25 mouse cellular contexts compared by ENCODE assay signal in the genomic region with DNA sequence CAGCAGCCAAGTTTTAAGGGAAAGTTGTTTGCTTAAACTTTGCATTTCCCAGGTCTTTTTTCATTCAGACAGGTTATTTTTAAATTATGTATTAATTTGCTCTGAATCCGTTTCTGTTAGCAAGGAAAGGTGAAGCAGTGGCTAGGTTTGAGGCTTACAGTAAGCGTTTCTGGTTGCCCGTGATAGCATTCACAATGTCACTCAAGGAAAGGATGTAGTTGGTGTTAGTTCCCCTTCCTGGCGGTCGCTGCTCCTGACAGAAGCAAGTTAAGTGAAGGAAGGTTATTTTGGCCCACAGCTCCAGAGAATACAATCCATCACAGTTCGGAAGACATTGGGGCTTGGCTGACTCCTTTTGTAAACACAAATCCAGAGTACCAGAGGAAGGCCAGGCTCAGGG.
DNase-seq lines count a peak whose midpoint lies in the region; ATAC-seq and TF ChIP-seq lines count a peak whose summit lies in the region.
"Had no signal": no experiment of that assay in that cellular context is flagged by ENCODE, and none has a peak within 500 bp of the region (broad histone marks: within the 10 kb centered on the region; RNA-seq: fewer than 3 reads in every experiment).

No protein-coding gene starts in this region.

- TF ChIP-seq RAD21 in MEL (IDR thresholded peaks at IDR 0.05; ENCODE audit: low read depth, low read length), result no peak

- peaks cover 75% of the 10 kb centered on the region for H3K79me2 ChIP-seq in MEL (ENCODE audit: control insufficient read depth, insufficient read depth, low read length, poor library complexity)

- peaks cover 35% of the 10 kb centered on the region for H3K4me1 ChIP-seq in liver, embryonic 16.5 days (ENCODE audit: control insufficient read depth, low read depth, low read length)
- peaks cover 36 to 55% of the 10 kb centered on the region in 2 experiments for H3K4me1 ChIP-seq in MEL (ENCODE audit: control insufficient read depth in 1 of 2, insufficient read depth in 2 of 2, low read length in 2 of 2)
- H3K4me1 ChIP-seq in cortical plate, adult 2 months (ENCODE audit: control insufficient read depth, insufficient read depth, low read length), result peaks cover 19% of the 10 kb centered on the region
- peaks cover 2% of the 10 kb centered on the region; the same call in 1 of the 2 replicates for H3K4me1 ChIP-seq in midbrain, embryonic 16.5 days (ENCODE audit: control insufficient read depth, insufficient read depth, low read length)
- peaks cover 11% of the 10 kb centered on the region for H3K4me1 ChIP-seq in neural tube, embryonic 15.5 days

- no peak overlapping the region for H3K9ac ChIP-seq in liver, embryonic 16.5 days (ENCODE audit: low read depth, low read length)
- no peak overlapping the region for H3K9ac ChIP-seq in MEL (ENCODE audit: control insufficient read depth, low read depth, low read length, poor library complexity, severe bottlenecking)
- no peak overlapping the region for H3K9ac ChIP-seq in midbrain, embryonic 16.5 days (ENCODE audit: low read depth, low read length)
- no peak overlapping the region for H3K9ac ChIP-seq in neural tube, embryonic 15.5 days (replicated peaks)
- H3K9ac ChIP-seq: embryonic facial prominence, embryonic 13.5 days; forebrain, embryonic 12.5 days; hindbrain, embryonic 14.5 days; midbrain, embryonic 12.5 days had no signal

- no peak overlapping the region for H3K4me2 ChIP-seq in liver, embryonic 16.5 days (ENCODE audit: low read depth, low read length)
- no peak overlapping the region for H3K4me2 ChIP-seq in midbrain, embryonic 16.5 days (ENCODE audit: low read length)
- no peak overlapping the region for H3K4me2 ChIP-seq in neural tube, embryonic 15.5 days
- H3K4me2 ChIP-seq: embryonic facial prominence, embryonic 13.5 days; forebrain, embryonic 12.5 days; hindbrain, embryonic 14.5 days; midbrain, embryonic 12.5 days had no signal

- WGBS in liver, embryonic 16.5 days (ENCODE audit: insufficient replicate concordance), result 41% methylated on average over 6 of the region's 6 CpGs
- 93% methylated on average over 6 of the region's 6 CpGs for WGBS in midbrain, embryonic 16.5 days
- WGBS in neural tube, embryonic 15.5 days, result 89% methylated on average over 6 of the region's 6 CpGs

- H3K36me3 ChIP-seq in liver, embryonic 16.5 days (ENCODE audit: control insufficient read depth, insufficient read depth), result peaks cover 10% of the 10 kb centered on the region
- peaks cover 45 to 68% of the 10 kb centered on the region in 2 experiments for H3K36me3 ChIP-seq in MEL (ENCODE audit: control insufficient read depth in 1 of 2, insufficient read depth in 2 of 2, low read length in 2 of 2)
- H3K36me3 ChIP-seq in splenic B cell, adult 2 months (ENCODE audit: control insufficient read depth, insufficient read depth, low read length, poor library complexity, severe bottlenecking), result peaks cover 2% of the 10 kb centered on the region; the same call in 1 of the 2 replicates
- no peaks in the 10 kb centered on the region for H3K36me3 ChIP-seq in midbrain, embryonic 16.5 days (ENCODE audit: control insufficient read depth, insufficient read depth, low read length)
- no peaks in the 10 kb centered on the region for H3K36me3 ChIP-seq in neural tube, embryonic 15.5 days

- H3K4me3 ChIP-seq in liver, embryonic 16.5 days (ENCODE audit: low read depth, low read length), result no peak overlapping the region
- no peak overlapping the region for H3K4me3 ChIP-seq in MEL (ENCODE audit: control insufficient read depth in 1 of 2, insufficient read depth in 1 of 2, low read depth in 2 of 2, low read length in 2 of 2)
- H3K4me3 ChIP-seq in cortical plate, adult 2 months (ENCODE audit: insufficient read depth, low read length), result no peak overlapping the region
- no peak overlapping the region for H3K4me3 ChIP-seq in midbrain, embryonic 16.5 days (ENCODE audit: low read depth, low read length)
- H3K4me3 ChIP-seq in neural tube, embryonic 15.5 days (replicated peaks), result no peak overlapping the region
- H3K4me3 ChIP-seq: embryonic facial prominence, embryonic 13.5 days; erythroblast, embryonic 14.5 days; forebrain, embryonic 12.5 days; heart, adult 2 months; limb, embryonic 10.5 days; midbrain, embryonic 12.5 days had no signal

- H3K9me3 ChIP-seq in liver, embryonic 16.5 days (replicated peaks; ENCODE audit: control insufficient read depth, low read length), result peaks cover 3% of the 10 kb centered on the region; the same call in 1 of the 2 replicates
- H3K9me3 ChIP-seq in MEL (replicated peaks; ENCODE audit: insufficient read depth, low read length), result no peaks in the 10 kb centered on the region
- H3K9me3 ChIP-seq in midbrain, embryonic 16.5 days (replicated peaks; ENCODE audit: control insufficient read depth, low read length, poor library complexity, severe bottlenecking), result no peaks in the 10 kb centered on the region
- H3K9me3 ChIP-seq in neural tube, embryonic 15.5 days (replicated peaks), result no peaks in the 10 kb centered on the region
- H3K9me3 ChIP-seq: forebrain, embryonic 12.5 days; midbrain, embryonic 12.5 days had no signal

- H3K27me3 ChIP-seq in liver, embryonic 16.5 days (ENCODE audit: control insufficient read depth, insufficient read depth, low read depth, low read length), result no peaks in the 10 kb centered on the region
- H3K27me3 ChIP-seq in MEL (ENCODE audit: control insufficient read depth in 1 of 2, insufficient read depth in 2 of 2, low read length in 2 of 2), result no peaks in the 10 kb centered on the region
- no peaks in the 10 kb centered on the region for H3K27me3 ChIP-seq in splenic B cell, adult 2 months (ENCODE audit: control insufficient read depth, insufficient read depth, low read length, poor library complexity, severe bottlenecking)
- no peaks in the 10 kb centered on the region for H3K27me3 ChIP-seq in midbrain, embryonic 16.5 days (ENCODE audit: control insufficient read depth, insufficient read depth, low read depth, low read length)
- H3K27me3 ChIP-seq in neural tube, embryonic 15.5 days (replicated peaks), result no peaks in the 10 kb centered on the region
- H3K27me3 ChIP-seq: embryonic facial prominence, embryonic 13.5 days; forebrain, embryonic 12.5 days; midbrain, embryonic 12.5 days had no signal

- DNase-seq in liver (no peak), MEL (ENCODE audit: low read depth, low spot score) (peak; percentile 81)
- peak; percentile 57 for DNase-seq in splenic B cell, adult 2 months (ENCODE audit: low read depth, low spot score)
- DNase-seq: adrenal gland, adult 2 months; cerebellum, adult 18-20 months; cerebellum, postnatal 14 days; embryo, embryonic 11 days; gastrocnemius, postnatal 25 days; heart, adult 2 months; heart, postnatal 36 days; kidney, adult 18-20 months; kidney, postnatal 4 days; layer of hippocampus, adult 9-11 months; retina, postnatal 1 day had no signal

- H3K27ac ChIP-seq in liver, embryonic 16.5 days (ENCODE audit: low read length), result peak overlapping the region; percentile 19; the same call in 1 of the 2 replicates
- H3K27ac ChIP-seq in MEL (ENCODE audit: control insufficient read depth, low read depth, low read length), result peak overlapping the region; percentile 100
- H3K27ac ChIP-seq in cortical plate, adult 2 months (ENCODE audit: insufficient read depth, low read length), result 0 out of 2 replicates have a peak overlapping the region, but pooled peaks have one; percentile 9
- H3K27ac ChIP-seq in midbrain, embryonic 16.5 days (ENCODE audit: low read length), result no peak overlapping the region
- H3K27ac ChIP-seq in neural tube, embryonic 15.5 days (replicated peaks), result no peak overlapping the region
- H3K27ac ChIP-seq: embryonic facial prominence, embryonic 13.5 days; forebrain, embryonic 12.5 days; heart, adult 2 months; hindbrain, embryonic 14.5 days; limb, embryonic 10.5 days; midbrain, embryonic 12.5 days had no signal

- TF ChIP-seq EP300 in MEL (IDR thresholded peaks at IDR 0.05; ENCODE audit: low read depth in 1 of 2, low read length in 2 of 2), result peak; percentile 64 to 83

- TF ChIP-seq POLR2A in MEL (IDR thresholded peaks at IDR 0.05; ENCODE audit: control insufficient read depth in 1 of 2, insufficient read depth in 1 of 2, low read depth in 1 of 2, low read length in 2 of 2, poor library complexity in 1 of 2), result no peak; a peak in 1 of 4 replicates
- no peak for TF ChIP-seq POLR2A in cortical plate, adult 2 months (IDR thresholded peaks at IDR 0.05; ENCODE audit: extremely low read depth, insufficient read depth, low read length)

- no peak for ATAC-seq in liver, embryonic 16.5 days (ENCODE audit: low read depth)
- no peak for ATAC-seq in midbrain, embryonic 16.5 days
- no peak for ATAC-seq in neural tube, embryonic 15.5 days (ENCODE audit: low FRiP score)
- ATAC-seq: inflammation-experienced regulatory T-cells, adult 6 months had no signal

- TF ChIP-seq CTCF in MEL (IDR thresholded peaks at IDR 0.05 in 2 of 3, conservative IDR thresholded peaks at IDR 0.05 in 1 of 3; ENCODE audit: control insufficient read depth in 1 of 3, insufficient read depth in 1 of 3, low read depth in 2 of 3, low read length in 3 of 3, poor library complexity in 1 of 3, severe bottlenecking in 1 of 3), result no peak
- TF ChIP-seq CTCF in cortical plate, adult 2 months (IDR thresholded peaks at IDR 0.05; ENCODE audit: extremely low read depth, insufficient read depth, low read length), result no peak

TF ChIP-seq in MEL, 35 proteins besides CTCF, POLR2A, EP300 and RAD21:
- TF ChIP-seq POLR2AphosphoS2 (IDR thresholded peaks at IDR 0.05; ENCODE audit: low read length) (no peak), CHD2 (IDR thresholded peaks at IDR 0.05; ENCODE audit: low read length) (no peak), TAL1 (IDR thresholded peaks at IDR 0.05; ENCODE audit: low read length) (peak; percentile 57), USF1 (IDR thresholded peaks at IDR 0.05; ENCODE audit: low read depth, low read length) (no peak), NELFE (IDR thresholded peaks at IDR 0.05; ENCODE audit: low read depth, low read length) (no peak), MYB (IDR thresholded peaks at IDR 0.05; ENCODE audit: low read depth, low read length) (no peak; the same call in 1 of the 2 replicates), TCF12 (IDR thresholded peaks at IDR 0.05; ENCODE audit: low read depth, low read length) (peak; percentile 57; the same call in 1 of the 2 replicates), ETS1 (IDR thresholded peaks at IDR 0.05; ENCODE audit: low read depth, low read length) (peak; percentile 59; the same call in 1 of the 2 replicates), CHD1 (IDR thresholded peaks at IDR 0.05; ENCODE audit: low read depth, low read length) (no peak)

Comparison
In these comparisons a context has a peak if more than half of its experiments do, and no peak if none do; other contexts are left out.
1. H3K27ac ChIP-seq: peak in liver, embryonic 16.5 days (single experiment), MEL (single experiment) and cortical plate, adult 2 months (single experiment); none in midbrain, embryonic 16.5 days (single experiment) and neural tube, embryonic 15.5 days (single experiment).